Mouse (Mus musculus) bone marrow macrophage, adult 2 months (primary cell): ENCODE results near the gene Eif4g3. TPM values are rescaled to one million over a fixed set of nuclear protein-coding genes. Genes with fewer than 3 reads are reported as not detected.

Source experiments
- H3K27ac ChIP-seq: 2 replicates; pipeline ENCODE4 v1.5.1; 2012; ENCODE audit warnings: low read depth, low read length; ENCODE audit not compliant: insufficient read depth
- H3K4me1 ChIP-seq: 2 replicates; pipeline ENCODE4 v1.6.1; 2012; ENCODE audit warnings: low read length; ENCODE audit not compliant: control insufficient read depth, insufficient read depth
- H3K4me3 ChIP-seq: 2 replicates; pipeline ENCODE4 v1.5.1; 2012; ENCODE audit warnings: mild to moderate bottlenecking, low read length, moderate library complexity; ENCODE audit not compliant: insufficient read depth
- CTCF ChIP-seq: IDR thresholded peaks from 2 replicates; pipeline ENCODE4 v1.5.1; 2012; ENCODE audit warnings: low read depth, mild to moderate bottlenecking, low read length, moderate library complexity
- POLR2A ChIP-seq: IDR thresholded peaks from 2 replicates; pipeline ENCODE4 v1.6.1; 2012; ENCODE audit warnings: mild to moderate bottlenecking, low read depth, low read length, borderline replicate concordance
- polyA plus RNA-seq: library from polyadenylated mRNA; stranded (reverse); fragments of >200 nt; gene quantifications from 2 replicates; pipeline ENCODE4 v1.2.4, GENCODE M21; 2012; ENCODE audit not compliant: missing spikeins, insufficient read depth, insufficient read length

Gene Eif4g3
- polyA plus RNA-seq, 1 experiment, result 74.3 TPM

DNA sequence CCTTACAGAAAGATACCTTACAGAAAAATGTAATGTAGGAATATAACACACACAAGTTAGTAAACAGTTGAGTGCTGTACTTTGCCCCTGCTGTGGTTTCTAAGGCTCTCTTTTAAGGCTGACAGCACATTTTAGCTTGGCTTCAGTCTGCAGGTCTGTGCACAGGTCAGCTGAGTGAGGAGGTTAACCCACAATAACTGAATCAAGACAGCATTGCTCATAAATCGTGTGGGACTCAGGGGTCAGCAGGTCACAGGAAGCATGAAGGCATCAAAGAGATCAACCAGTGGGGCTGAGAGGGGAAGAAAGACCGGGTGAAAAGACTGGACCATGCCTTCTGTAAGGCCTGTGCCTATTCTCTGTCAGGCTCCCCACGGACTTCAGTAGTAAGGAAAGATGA is 116.5 kb downstream of the Eif4g3 start:
- Histone ChIP-seq H3K4me1 (no peaks in the 10 kb centered on the region), H3K27ac (no peak overlapping the region), H3K4me3 (no peak overlapping the region)
- TF ChIP-seq CTCF (no peak), POLR2A (no peak)

DNA sequence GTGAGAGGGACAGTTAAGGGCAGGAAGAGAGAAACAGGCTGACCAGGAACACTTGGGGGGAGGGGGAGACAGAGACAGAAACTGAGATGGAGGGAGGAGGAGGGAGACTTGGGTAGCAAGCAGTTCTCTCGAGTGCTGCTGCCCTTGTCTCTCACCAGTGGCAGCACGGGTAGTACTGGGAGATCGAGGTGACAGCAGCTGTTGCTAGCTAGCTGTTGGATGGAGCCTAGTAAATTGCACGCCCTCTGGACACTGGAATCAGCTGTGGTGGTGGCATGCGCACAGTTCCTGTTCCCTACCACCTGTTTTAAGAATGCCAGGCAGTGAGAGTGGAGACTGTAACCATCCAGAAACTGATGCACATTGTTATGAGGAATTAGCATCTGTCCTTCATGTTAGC is 119.0 kb downstream of the Eif4g3 start:
- H3K4me1 ChIP-seq, result no peaks in the 10 kb centered on the region
- H3K27ac ChIP-seq, result no peak overlapping the region
- TF ChIP-seq POLR2A, result no peak
- no peak for TF ChIP-seq CTCF
- H3K4me3 ChIP-seq, result no peak overlapping the region

DNA sequence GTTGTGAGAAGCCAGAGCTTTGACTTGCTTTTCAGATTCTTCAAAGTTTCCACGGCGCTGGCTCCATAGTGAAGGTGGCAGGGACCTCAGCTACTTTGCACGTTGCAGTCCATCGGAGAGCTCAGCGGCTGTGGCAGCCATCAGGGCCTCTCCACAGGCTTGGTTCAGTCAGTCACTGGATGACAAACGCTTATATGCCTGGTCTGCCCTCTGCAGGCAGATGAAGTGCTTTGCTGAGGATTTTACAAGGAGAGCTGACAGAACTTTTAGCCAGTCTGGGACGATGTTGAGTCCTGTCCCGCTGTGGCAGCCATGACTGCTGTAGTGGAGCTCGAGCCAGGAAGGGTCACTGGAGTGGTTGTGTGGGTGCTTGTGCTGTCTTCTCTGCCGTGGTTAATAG is 126.9 kb downstream of the Eif4g3 start:
- no peak overlapping the region for H3K27ac ChIP-seq
- TF ChIP-seq POLR2A (no peak), CTCF (no peak)
- H3K4me1 ChIP-seq, result no peaks in the 10 kb centered on the region
- H3K4me3 ChIP-seq, result no peak overlapping the region

DNA sequence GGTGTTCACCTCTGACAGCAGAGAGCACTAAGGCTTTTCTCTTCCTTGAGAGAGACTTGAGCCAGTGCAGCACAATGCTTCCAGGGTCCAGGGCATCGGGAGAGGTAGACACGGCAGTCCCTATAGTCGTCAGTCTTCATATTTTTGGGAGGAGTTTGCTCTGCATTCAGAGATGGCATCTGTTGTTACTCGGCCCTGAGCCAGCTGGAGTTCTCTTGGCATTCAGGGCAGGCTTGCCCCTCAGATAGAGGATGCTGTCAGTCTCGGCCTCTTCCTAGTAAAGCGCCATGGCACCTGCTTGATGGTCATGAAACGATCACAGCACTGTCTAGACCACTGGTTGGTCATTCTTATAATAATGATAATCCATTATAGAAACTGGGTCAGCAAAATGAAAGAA is 131.2 kb downstream of the Eif4g3 start:
- Histone ChIP-seq H3K4me1 (no peaks in the 10 kb centered on the region), H3K27ac (no peak overlapping the region)
- TF ChIP-seq CTCF (no peak), POLR2A (no peak)

DNA sequence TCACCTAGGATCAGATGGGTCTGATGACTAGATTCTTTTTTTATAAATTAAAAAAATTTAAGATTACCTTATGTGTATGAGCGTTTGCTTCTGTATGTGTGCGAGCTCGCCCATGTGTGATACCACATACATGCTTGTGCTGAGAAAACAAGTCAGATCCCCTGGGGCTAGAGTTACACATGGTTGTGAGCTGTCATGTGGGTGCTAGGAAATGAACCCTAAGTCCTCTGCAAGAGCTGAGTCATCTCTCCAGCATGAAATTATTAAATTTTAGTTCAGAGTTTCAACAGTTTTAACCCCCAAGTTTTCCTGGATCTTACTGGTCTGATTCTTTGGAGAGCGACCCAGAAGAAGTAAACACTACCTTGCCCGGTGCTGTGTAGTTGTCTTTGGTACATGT is 134.5 kb downstream of the Eif4g3 start:
- no peak overlapping the region for H3K4me3 ChIP-seq
- TF ChIP-seq POLR2A (no peak), CTCF (no peak)
- no peak overlapping the region for H3K27ac ChIP-seq
- no peaks in the 10 kb centered on the region; the same call in 1 of the 2 replicates for H3K4me1 ChIP-seq

More for the DNA sequence above, 131.2 kb downstream of the Eif4g3 start:
- no peak overlapping the region for H3K4me3 ChIP-seq

DNA sequence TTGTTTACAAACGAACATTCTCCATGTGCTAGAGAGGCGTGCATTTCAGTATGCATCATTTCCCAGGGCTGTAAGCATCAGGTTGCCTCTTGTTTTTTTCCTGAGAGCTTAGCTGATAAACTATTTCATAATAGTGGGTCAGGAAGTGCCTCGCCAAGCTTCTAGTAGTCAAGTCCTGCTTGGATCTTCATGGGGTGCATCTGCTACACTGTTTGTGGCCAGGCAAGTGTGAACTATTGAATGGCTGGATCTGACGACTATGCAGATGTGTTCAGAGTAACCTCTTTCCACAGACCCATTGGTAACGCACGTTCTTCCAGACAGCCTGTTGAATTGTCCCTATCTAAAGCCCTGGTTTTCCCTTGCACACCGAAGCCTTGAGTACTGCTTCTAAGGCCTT is 135.0 kb downstream of the Eif4g3 start:
- H3K27ac ChIP-seq, result no peak overlapping the region
- H3K4me1 ChIP-seq, result peaks cover 1% of the 10 kb centered on the region; the same call in 1 of the 2 replicates
- H3K4me3 ChIP-seq, result no peak overlapping the region
- TF ChIP-seq POLR2A (no peak), CTCF (no peak)

DNA sequence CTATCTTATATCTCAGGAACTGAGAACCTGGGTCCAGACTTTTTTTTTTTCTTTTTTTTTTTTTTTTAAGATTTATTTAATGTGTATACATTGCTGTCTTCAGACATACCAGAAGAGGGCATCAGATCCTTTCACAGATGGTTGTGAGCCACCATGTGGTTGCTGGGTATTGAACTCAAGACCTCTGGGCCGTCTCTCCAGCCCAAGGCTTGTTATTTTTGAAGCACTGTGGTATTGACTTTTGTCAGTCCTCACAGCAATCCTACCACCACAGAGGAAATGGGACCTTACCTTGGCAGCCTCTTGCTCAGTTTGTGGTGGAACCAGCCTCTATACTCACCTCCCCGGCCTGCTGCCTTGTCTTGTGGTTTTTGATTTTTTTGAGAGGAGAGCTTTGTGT is 137.3 kb downstream of the Eif4g3 start:
- Histone ChIP-seq H3K4me3 (no peak overlapping the region), H3K27ac (no peak overlapping the region), H3K4me1 (peaks cover 9% of the 10 kb centered on the region; the same call in 1 of the 2 replicates)
- TF ChIP-seq POLR2A, result no peak
- TF ChIP-seq CTCF, result no peak

DNA sequence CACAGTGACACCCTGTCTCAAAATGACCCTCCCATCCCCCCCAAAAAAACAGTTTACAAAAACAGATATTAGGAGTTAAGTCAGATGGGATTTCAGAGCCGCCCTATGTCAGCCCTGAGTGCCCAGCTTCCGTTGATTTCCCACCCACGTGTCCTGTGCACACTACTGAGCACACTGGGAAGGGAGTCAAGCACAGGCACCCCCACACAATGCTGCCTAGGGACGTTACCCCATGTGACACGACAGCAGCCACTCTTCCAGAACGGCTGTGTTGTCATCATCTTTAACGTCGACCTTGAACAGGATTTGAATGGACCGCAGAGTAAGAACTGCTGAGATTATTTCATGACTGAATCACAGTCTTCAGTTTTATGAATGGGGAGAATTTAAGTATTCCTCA is 138.4 kb downstream of the Eif4g3 start:
- no peak for TF ChIP-seq CTCF
- TF ChIP-seq POLR2A, result no peak

DNA sequence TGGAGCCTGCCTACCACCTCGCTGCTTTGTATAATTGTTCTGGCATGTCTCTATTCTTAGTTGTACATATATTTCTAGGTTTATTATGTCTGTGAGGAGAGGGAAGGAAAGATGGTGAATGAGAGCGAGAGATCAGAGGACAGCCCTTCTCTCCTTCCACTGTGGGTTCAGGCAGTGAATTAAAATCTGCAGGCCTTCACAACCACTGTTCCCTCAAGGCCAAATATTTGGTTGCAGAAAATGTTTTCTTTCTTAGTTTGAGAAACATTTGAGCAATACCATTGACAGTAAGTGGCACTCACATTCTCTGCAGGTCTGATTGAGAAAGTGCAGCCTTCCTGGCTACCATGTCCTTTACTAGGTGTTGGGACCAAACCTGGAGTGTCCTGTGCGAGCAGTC is 138.9 kb downstream of the Eif4g3 start:
- no peak for TF ChIP-seq POLR2A
- no peak for TF ChIP-seq CTCF
- no peak overlapping the region for H3K27ac ChIP-seq
- H3K4me3 ChIP-seq, result no peak overlapping the region
- peaks cover 9% of the 10 kb centered on the region; the same call in 1 of the 2 replicates for H3K4me1 ChIP-seq

More for the DNA sequence above, 138.4 kb downstream of the Eif4g3 start:
- H3K27ac ChIP-seq, result no peak overlapping the region
- peaks cover 9% of the 10 kb centered on the region; the same call in 1 of the 2 replicates for H3K4me1 ChIP-seq
- no peak overlapping the region for H3K4me3 ChIP-seq

DNA sequence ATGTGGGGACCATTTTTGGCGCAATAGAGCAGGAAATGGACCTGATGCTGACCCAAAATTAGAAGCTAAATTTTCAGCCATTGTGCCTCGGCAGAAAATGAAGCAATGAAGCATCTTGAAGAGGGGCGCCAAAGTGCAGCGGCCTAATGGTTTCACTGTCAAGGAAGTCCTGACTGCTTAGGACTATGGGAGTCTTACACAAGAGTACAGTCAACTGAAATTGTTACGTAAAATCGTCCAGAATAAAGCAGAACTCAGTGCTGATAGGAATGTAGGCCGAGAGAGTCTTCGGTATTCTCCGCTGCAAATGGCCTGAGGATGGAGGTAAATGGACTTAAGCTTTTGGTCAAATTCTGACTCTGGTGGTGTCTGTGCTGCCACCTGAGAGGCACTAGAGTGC is 140.5 kb downstream of the Eif4g3 start:
- Histone ChIP-seq H3K27ac (no peak overlapping the region), H3K4me3 (no peak overlapping the region), H3K4me1 (peaks cover 9% of the 10 kb centered on the region; the same call in 1 of the 2 replicates)
- TF ChIP-seq CTCF (no peak), POLR2A (no peak)

DNA sequence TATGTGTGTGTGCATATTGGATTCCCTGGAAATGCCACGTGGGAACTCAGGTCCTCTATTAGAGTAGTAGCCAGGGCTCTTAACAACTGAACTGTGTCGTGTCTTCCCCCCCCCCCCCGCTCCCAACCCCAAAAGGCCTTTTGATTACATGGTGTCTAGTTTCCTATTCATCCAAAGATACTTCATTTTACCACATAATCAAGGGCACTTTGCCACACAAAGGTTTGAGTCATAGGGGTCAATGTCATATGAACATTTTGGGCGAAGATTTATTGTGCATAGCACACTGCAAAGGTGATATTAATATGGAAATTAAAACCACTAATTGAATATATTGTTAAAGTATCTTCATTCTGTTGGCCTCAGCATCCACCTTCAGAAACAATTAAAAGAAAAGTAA is 144.5 kb downstream of the Eif4g3 start:
- TF ChIP-seq POLR2A (no peak), CTCF (no peak)
- Histone ChIP-seq H3K27ac (no peak overlapping the region), H3K4me1 (peaks cover 9% of the 10 kb centered on the region; the same call in 1 of the 2 replicates), H3K4me3 (no peak overlapping the region)
